Comparison of ENCODE assay signal across 8 mouse cellular contexts in genomic region chr2:31847908-31848307, GRCm38 (mm10). TPM values are rescaled to one million over a fixed set of nuclear protein-coding genes. Genes with fewer than 3 reads are reported as not detected.
DNase-seq lines count a peak whose midpoint lies in the region; ATAC-seq and TF ChIP-seq lines count a peak whose summit lies in the region.

No protein-coding gene starts in this region.

- H3K27me3 ChIP-seq in G1E (ENCODE audit: insufficient read depth, low read length): peaks cover 18% of the 10 kb centered on the region; the same call in 1 of the 2 replicates
- H3K27me3 ChIP-seq in embryonic facial prominence, embryonic 14.5 days (replicated peaks; ENCODE audit: control insufficient read depth, insufficient read depth, low read length): peaks cover 41% of the 10 kb centered on the region
- peaks cover 55% of the 10 kb centered on the region for H3K27me3 ChIP-seq in limb, embryonic 13.5 days

- no peak overlapping the region for H3K4me2 ChIP-seq in embryonic facial prominence, embryonic 14.5 days (ENCODE audit: low read depth, low read length)
- no peak overlapping the region for H3K4me2 ChIP-seq in limb, embryonic 13.5 days (replicated peaks)

- H3K4me3 ChIP-seq in gastrocnemius, adult 2 months: no peak overlapping the region
- no peak overlapping the region for H3K4me3 ChIP-seq in G1E (ENCODE audit: low read depth, low read length)
- no peak overlapping the region for H3K4me3 ChIP-seq in embryonic facial prominence, embryonic 14.5 days (ENCODE audit: low read depth, low read length)
- H3K4me3 ChIP-seq in limb, embryonic 13.5 days: no peak overlapping the region

- H3K9me3 ChIP-seq in G1E (replicated peaks): no peaks in the 10 kb centered on the region
- no peaks in the 10 kb centered on the region for H3K9me3 ChIP-seq in embryonic facial prominence, embryonic 14.5 days (ENCODE audit: control insufficient read depth, low read length)
- H3K9me3 ChIP-seq in limb, embryonic 13.5 days: no peaks in the 10 kb centered on the region

- no peak overlapping the region for H3K27ac ChIP-seq in gastrocnemius, adult 2 months
- H3K27ac ChIP-seq in embryonic facial prominence, embryonic 14.5 days (replicated peaks; ENCODE audit: low read depth, low read length): no peak overlapping the region
- no peak overlapping the region for H3K27ac ChIP-seq in limb, embryonic 13.5 days

- WGBS in embryonic facial prominence, embryonic 14.5 days: 13% methylated on average over 6 of the region's 6 CpGs
- WGBS in limb, embryonic 13.5 days: 19% methylated on average over 6 of the region's 6 CpGs

- H3K36me3 ChIP-seq in G1E (replicated peaks): no peaks in the 10 kb centered on the region
- no peaks in the 10 kb centered on the region for H3K36me3 ChIP-seq in embryonic facial prominence, embryonic 14.5 days (ENCODE audit: control insufficient read depth, insufficient read depth, low read length)
- H3K36me3 ChIP-seq in limb, embryonic 13.5 days: no peaks in the 10 kb centered on the region

- peak; percentile 54 for TF ChIP-seq CTCF in gastrocnemius, adult 2 months (IDR thresholded peaks at IDR 0.05)
- 0 out of 2 replicates have a peak, but pooled peaks have one; percentile 5 for TF ChIP-seq CTCF in G1E (IDR thresholded peaks at IDR 0.05; ENCODE audit: low read depth, low read length)

- intact Hi-C loops in gastrocnemius, adult 2 months (cut with DNase I): no loop called here

- peaks cover 5% of the 10 kb centered on the region for H3K4me1 ChIP-seq in G1E (ENCODE audit: insufficient read depth, low read depth, low read length)
- H3K4me1 ChIP-seq in embryonic facial prominence, embryonic 14.5 days (ENCODE audit: control insufficient read depth, insufficient read depth, low read length): 0 out of 2 replicates have a peak, but pooled peaks cover 4% of the 10 kb centered on the region
- peaks cover 27% of the 10 kb centered on the region for H3K4me1 ChIP-seq in limb, embryonic 13.5 days

- no peak for DNase-seq in gastrocnemius, adult 2 months
- no peak for DNase-seq in gastrocnemius, postnatal 4 days (ENCODE audit: low spot score in 2 of 2)
- peak; percentile 41 for DNase-seq in G1E (ENCODE audit: low spot score)
- DNase-seq in embryonic facial prominence, embryonic 14.5 days (ENCODE audit: low spot score): peak; percentile 32
- peak; percentile 33 to 55 for DNase-seq in natural killer cell, adult 2 months (ENCODE audit: low spot score in 2 of 2)
- no peak for DNase-seq in frontal cortex, postnatal 10 days (ENCODE audit: low spot score in 2 of 2)
- DNase-seq in adrenal gland, adult 8-10 months: no peak

- ATAC-seq in G1E (ENCODE audit: extremely low read depth, insufficient number of reproducible peaks, low FRiP score, poor library complexity, severe bottlenecking): no peak
- ATAC-seq in embryonic facial prominence, embryonic 14.5 days (ENCODE audit: low read depth): peak; percentile 54; the same call in 1 of the 2 replicates
- ATAC-seq in limb, embryonic 13.5 days (ENCODE audit: low FRiP score, low read depth): peak; percentile 20; the same call in 1 of the 2 replicates

- H3K9ac ChIP-seq in embryonic facial prominence, embryonic 14.5 days (ENCODE audit: low read depth, low read length): no peak overlapping the region
- no peak overlapping the region for H3K9ac ChIP-seq in limb, embryonic 13.5 days

RNA-seq across cellular contexts. Expression of gene Fibcd1, which starts 2.1 kb away (rescaled TPM):
- not detected for total RNA-seq in gastrocnemius, adult 2 months (2021)
- total RNA-seq in gastrocnemius, postnatal 4 days (2021): under 1 TPM in 1 of 2 experiments, not detected in 1; 0.05 TPM
- total RNA-seq in G1E (2014; fragmentation: Nextera tagmentation) (not detected in 2 replicates), G1E (2017) (0.11 TPM in 1 of 2 replicates, not detected in the other)
- not detected in 2 replicates for polyA plus RNA-seq in G1E (2012)
- 0.19 and 0.29 TPM in 2 replicates for polyA plus RNA-seq in embryonic facial prominence, embryonic 14.5 days (2014; fragmentation: Nextera tagmentation; extraction: Ambion mirVana)
- 0.24 and 0.25 TPM in 2 replicates for polyA plus RNA-seq in limb, embryonic 13.5 days (2015; fragmentation: Nextera tagmentation; extraction: Ambion mirVana)
- total RNA-seq in adrenal gland, adult 8-10 months (2022): under 1 TPM; 0.09 to 0.13 (median 0.11) TPM

RNA-seq across cellular contexts. Expression of gene Qrfp, which starts 37.5 kb away (rescaled TPM):
- not detected for total RNA-seq in gastrocnemius, adult 2 months (2021)
- not detected for total RNA-seq in gastrocnemius, postnatal 4 days (2021)
- total RNA-seq in G1E (2014; fragmentation: Nextera tagmentation) (not detected in 2 replicates), G1E (2017) (0.11 TPM in 1 of 2 replicates, not detected in the other)
- not detected in 2 replicates for polyA plus RNA-seq in G1E (2012)
- 0.10 and 0.22 TPM in 2 replicates for polyA plus RNA-seq in embryonic facial prominence, embryonic 14.5 days (2014; fragmentation: Nextera tagmentation; extraction: Ambion mirVana)
- polyA plus RNA-seq in limb, embryonic 13.5 days (2015; fragmentation: Nextera tagmentation; extraction: Ambion mirVana): 0.14 and 0.23 TPM in 2 replicates
- total RNA-seq in adrenal gland, adult 8-10 months (2022): not detected

RNA-seq across cellular contexts. Expression of gene Lamc3, which starts 39.2 kb away (rescaled TPM):
- under 1 TPM; 0.11 to 0.82 TPM for total RNA-seq in gastrocnemius, adult 2 months (2021)
- total RNA-seq in gastrocnemius, postnatal 4 days (2021): under 1 TPM; 0.12 to 0.13 TPM
- not detected in 2 replicates for total RNA-seq in G1E (2014; fragmentation: Nextera tagmentation)
- total RNA-seq in G1E (2017): not detected in 2 replicates
- polyA plus RNA-seq in G1E (2012): not detected in 2 replicates
- 2.0 and 2.2 TPM in 2 replicates for polyA plus RNA-seq in embryonic facial prominence, embryonic 14.5 days (2014; fragmentation: Nextera tagmentation; extraction: Ambion mirVana)
- 0.28 and 0.34 TPM in 2 replicates for polyA plus RNA-seq in limb, embryonic 13.5 days (2015; fragmentation: Nextera tagmentation; extraction: Ambion mirVana)
- total RNA-seq in adrenal gland, adult 8-10 months (2022): 10 to 100 TPM; 18.8 to 22.1 (median 20.7) TPM

Comparison
In these comparisons a context has a peak if more than half of its experiments do, and no peak if none do; other contexts are left out.
1. DNase-seq: peak in G1E (single experiment), embryonic facial prominence, embryonic 14.5 days (single experiment) and natural killer cell, adult 2 months (2 of 2); none in gastrocnemius, adult 2 months (single experiment), gastrocnemius, postnatal 4 days (0 of 2), frontal cortex, postnatal 10 days (0 of 2) and adrenal gland, adult 8-10 months (single experiment).
2. RNA of gene Lamc3, which starts 39.2 kb away (total RNA-seq): 18.8 to 22.1 TPM in adrenal gland, adult 8-10 months; 0.11 to 0.82 TPM in gastrocnemius, adult 2 months, 0.12 to 0.13 TPM in gastrocnemius, postnatal 4 days and not detected in G1E; every median in the first group is over 10 times any median in the second.